Mouse (Mus musculus): ENCODE measurements around the gene Rbbp6.

Gene Rbbp6

GRCm38 (mm10) chr7:122970864-122971420 lies 5.5 kb downstream of the Rbbp6 start:
- no peak for DNase-seq (ENCODE audit: low spot score)

- DNase-seq (ENCODE audit: low spot score): peak; percentile 52
Measured at GRCm38 (mm10) chr7:122972006-122972689, 6.7 kb downstream of the Rbbp6 start.

- DNase-seq (ENCODE audit: low spot score): no peak
Measured at GRCm38 (mm10) chr7:122979514-122979913, 14.0 kb downstream of the Rbbp6 start.

- DNase-seq (ENCODE audit: low spot score): no peak
Measured at GRCm38 (mm10) chr7:122998189-122998588, 32.7 kb downstream of the Rbbp6 start.

DNA sequence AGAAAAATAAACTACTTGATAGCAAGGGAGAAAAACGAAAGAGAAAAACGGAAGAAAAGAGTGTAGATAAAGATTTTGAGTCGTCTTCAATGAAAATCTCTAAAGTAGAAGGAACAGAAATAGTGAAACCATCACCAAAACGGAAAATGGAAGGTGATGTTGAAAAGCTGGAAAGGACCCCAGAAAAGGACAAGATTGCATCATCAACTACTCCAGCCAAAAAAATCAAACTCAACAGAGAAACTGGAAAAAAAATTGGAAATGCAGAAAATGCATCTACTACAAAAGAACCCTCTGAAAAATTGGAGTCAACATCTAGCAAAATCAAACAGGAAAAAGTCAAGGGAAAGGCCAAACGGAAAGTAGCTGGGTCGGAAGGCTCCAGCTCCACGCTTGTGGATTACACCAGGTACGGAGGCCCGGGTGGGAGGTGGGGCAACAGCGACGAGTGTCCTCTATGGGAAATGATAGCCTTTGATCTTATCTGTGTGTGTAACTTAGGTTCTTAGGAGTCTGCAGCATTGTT lies 34.4 kb downstream of the Rbbp6 start:
- DNase-seq (ENCODE audit: low spot score): no peak

GRCm38 (mm10) chr7:123000796-123001195 lies 35.3 kb downstream of the Rbbp6 start:
- DNase-seq (ENCODE audit: low spot score): no peak

DNA sequence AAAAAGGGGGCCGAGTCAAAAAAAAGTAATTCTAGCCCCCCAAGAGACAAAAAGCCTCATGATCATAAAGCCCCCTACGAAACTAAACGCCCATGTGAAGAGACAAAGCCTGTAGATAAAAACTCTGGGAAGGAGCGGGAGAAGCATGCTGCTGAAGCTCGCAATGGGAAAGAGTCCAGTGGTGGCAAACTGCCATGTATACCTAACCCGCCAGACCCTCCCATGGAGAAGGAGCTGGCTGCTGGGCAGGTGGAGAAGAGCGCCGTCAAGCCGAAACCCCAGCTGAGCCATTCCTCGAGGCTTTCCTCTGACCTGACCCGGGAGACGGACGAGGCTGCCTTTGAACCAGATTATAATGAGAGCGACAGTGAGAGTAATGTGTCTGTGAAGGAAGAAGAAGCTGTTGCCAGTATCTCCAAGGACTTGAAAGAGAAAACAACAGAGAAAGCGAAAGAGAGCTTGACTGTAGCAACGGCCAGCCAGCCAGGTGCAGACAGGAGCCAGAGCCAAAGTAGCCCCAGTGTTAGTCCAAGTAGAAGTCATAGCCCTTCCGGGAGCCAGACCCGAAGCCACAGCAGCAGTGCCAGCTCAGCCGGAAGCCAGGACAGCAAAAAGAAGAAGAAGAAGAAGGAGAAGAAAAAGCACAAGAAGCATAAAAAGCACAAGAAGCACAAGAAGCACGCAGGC lies 36.0 kb downstream of the Rbbp6 start:
- DNase-seq (ENCODE audit: low spot score): no peak

GRCm38 (mm10) chr7:123002028-123002410 lies 36.5 kb downstream of the Rbbp6 start:
- DNase-seq (ENCODE audit: low spot score): no peak

GRCm38 (mm10) chr7:123003207-123003606 lies 37.7 kb downstream of the Rbbp6 start:
- DNase-seq (ENCODE audit: low spot score): no peak

DNA sequence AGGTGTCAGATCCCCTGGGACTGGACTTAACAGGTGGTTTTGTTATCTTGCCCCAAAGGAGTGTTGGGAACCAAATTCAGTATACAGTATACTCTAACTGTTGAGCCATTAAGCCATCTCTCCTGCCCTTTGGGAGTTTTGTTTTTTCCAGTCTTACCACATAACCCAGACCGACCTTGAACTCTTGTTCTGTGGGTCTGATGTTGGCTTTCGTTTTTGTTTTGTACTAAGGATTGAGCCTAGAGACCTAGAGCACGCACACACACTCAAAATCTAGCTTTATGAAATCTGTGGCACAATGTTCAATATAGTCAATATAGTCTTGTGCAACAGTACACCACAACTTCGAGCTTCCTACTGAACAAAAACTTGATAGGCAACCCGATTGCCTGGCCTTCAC lies 39.0 kb downstream of the Rbbp6 start:
- DNase-seq (ENCODE audit: low spot score): no peak

- no peak for DNase-seq (ENCODE audit: low spot score)
Measured at GRCm38 (mm10) chr7:123006251-123006650, 40.8 kb downstream of the Rbbp6 start.

GRCm38 (mm10) chr7:123007743-123008142 lies 42.3 kb downstream of the Rbbp6 start:
- no peak for DNase-seq (ENCODE audit: low spot score)

- no peak for DNase-seq (ENCODE audit: low spot score)
Measured at GRCm38 (mm10) chr7:123013466-123013865, 48.0 kb downstream of the Rbbp6 start.

- no peak for DNase-seq (ENCODE audit: low spot score)
Measured at GRCm38 (mm10) chr7:123014729-123015128, 49.2 kb downstream of the Rbbp6 start.

- peak; percentile 26 for DNase-seq (ENCODE audit: low spot score)
Measured at GRCm38 (mm10) chr7:123017627-123018026, 52.1 kb downstream of the Rbbp6 start.

DNA sequence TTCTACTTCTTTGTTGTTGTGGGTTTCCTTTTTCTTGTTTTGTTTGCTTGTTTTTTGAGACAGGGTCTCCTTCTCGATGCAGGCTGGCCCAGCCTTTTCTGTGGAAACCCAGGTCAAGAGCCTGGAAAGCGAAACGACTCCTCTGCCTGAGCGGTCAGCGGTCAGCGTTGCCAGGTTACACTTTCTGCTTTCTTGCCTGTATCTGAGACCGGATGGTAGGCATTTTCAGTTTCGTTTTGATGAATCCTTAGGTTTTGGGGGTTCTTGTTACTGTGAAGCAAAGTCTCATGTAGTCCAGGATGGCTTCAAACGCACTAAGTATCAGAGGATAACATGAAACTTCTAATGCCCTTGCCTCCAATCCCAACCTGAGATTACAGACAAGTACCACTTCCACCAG lies 59.6 kb downstream of the Rbbp6 start:
- DNase-seq (ENCODE audit: low spot score): peak; percentile 5

GRCm38 (mm10) chr7:123030295-123030694 lies 64.8 kb downstream of the Rbbp6 start:
- DNase-seq (ENCODE audit: low spot score): no peak

DNA sequence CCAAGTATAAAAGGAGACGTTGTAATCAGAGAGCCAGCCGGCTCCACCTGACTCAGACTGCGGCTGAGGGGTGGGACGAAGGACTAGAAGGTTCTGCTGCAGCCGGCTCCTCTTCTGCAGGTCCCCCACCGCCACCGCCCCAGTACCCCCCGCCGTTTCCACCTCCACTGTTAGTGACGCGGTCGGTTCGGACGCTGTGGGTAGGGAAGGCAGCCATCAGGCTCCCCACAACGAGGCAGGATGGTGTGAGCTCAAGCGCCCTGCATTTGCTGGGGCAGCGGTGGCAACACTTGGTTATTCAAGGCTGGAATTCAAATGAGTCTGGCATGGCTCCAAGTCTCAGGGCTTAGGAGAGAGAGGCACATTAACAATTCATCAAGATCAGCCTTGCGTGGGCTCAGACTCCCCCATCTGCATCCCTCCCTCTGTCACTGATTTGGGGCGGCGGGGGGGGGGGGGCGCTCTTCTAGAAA lies 65.3 kb downstream of the Rbbp6 start:
- peak; percentile 34 for DNase-seq (ENCODE audit: low spot score)

GRCm38 (mm10) chr7:123031211-123031743 lies 65.8 kb downstream of the Rbbp6 start:
- peak; percentile 56 for DNase-seq (ENCODE audit: low spot score)

DNA sequence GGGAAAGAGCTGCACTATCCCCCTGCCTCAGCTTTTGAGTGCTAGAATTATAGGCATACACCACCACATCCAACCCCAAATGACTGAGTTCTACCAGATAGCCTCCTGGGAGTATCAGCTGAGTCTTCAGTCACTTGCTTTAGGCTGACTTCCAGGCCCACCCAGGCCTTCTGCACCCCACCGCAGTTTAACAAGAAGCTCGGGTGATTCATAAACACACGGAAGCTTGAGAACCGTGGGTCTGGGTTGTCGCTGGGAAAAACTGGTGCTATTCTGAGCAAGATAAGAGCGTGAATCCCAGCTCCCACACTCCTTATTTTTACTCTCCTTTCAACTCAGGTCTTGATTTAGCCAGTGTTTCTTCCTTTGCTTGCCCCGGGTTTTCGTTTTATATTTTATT lies 69.8 kb downstream of the Rbbp6 start:
- no peak for DNase-seq (ENCODE audit: low spot score)

GRCm38 (mm10) chr7:123039302-123039701 lies 73.8 kb downstream of the Rbbp6 start:
- peak; percentile 5 for DNase-seq (ENCODE audit: low spot score)

GRCm38 (mm10) chr7:123045146-123045545 lies 79.7 kb downstream of the Rbbp6 start:
- no peak for DNase-seq (ENCODE audit: low spot score)
